Mouse (Mus musculus): ENCODE results near the gene Itga3. TPM values are rescaled to one million over a fixed set of nuclear protein-coding genes. Genes with fewer than 3 reads are reported as not detected.

Gene Itga3
- total and polyA plus RNA-seq, 3 experiments, result 5.8 to 53.0 (median 9.0) TPM

- TF ChIP-seq JUN (IDR thresholded peaks at IDR 0.05; ENCODE audit: insufficient read depth, low read depth, low read length) (no peak), MXI1 (IDR thresholded peaks at IDR 0.05; ENCODE audit: low read depth, low read length) (no peak)
These were observed 513 bp downstream of the Itga3 start (continued) for GRCm38 (mm10) chr11:95076041-95076535.

GRCm38 (mm10) chr11:95075197-95076040, 1.2 kb downstream of the Itga3 start:
- Histone ChIP-seq H3K4me1 (ENCODE audit: control insufficient read depth in 1 of 2, insufficient read depth in 2 of 2) (peaks cover 26 to 64% of the 10 kb centered on the region in 2 experiments), H3K9ac (ENCODE audit: insufficient read depth, low read depth) (peak overlapping the region; percentile 46), H3K27me3 (replicated peaks) (peaks cover 27% of the 10 kb centered on the region), H3K36me3 (replicated peaks in 1 of 2; ENCODE audit: control insufficient read depth in 1 of 2, insufficient read depth in 1 of 2, low read length in 1 of 2) (peaks cover 0 to 12% of the 10 kb centered on the region in 2 experiments), H3K27ac (ENCODE audit: insufficient read depth, low read depth) (no peak overlapping the region; the same call in 1 of the 2 replicates), H3K9me3 (replicated peaks; ENCODE audit: low read length) (no peaks in the 10 kb centered on the region), H3K4me3 (replicated peaks in 1 of 3; ENCODE audit: low read depth in 2 of 3, low read length in 2 of 3, poor library complexity in 1 of 3) (peak overlapping the region; percentile 64 to 82 (median 75)), H3K4me2 (ENCODE audit: insufficient read depth, low read depth, poor library complexity, severe bottlenecking) (peak overlapping the region; percentile 58), H3K79me2 (replicated peaks; ENCODE audit: control insufficient read depth, extremely low read depth, insufficient read depth, poor library complexity, severe bottlenecking) (peaks cover 32% of the 10 kb centered on the region)
- dilution Hi-C loops (cut with MboI; ENCODE audit: extremely low pct_ligation_motif_present, extremely low pct_unique_long_range_greater_than_20kb, low sequenced_read_pairs), result no loop called here
- DNase-seq (ENCODE audit: extremely low read depth), result no peak
- in situ Hi-C loops (cut with MboI; ENCODE audit: low pct_ligation_motif_present, low pct_unique_long_range_greater_than_20kb, low sequenced_read_pairs), result no loop called here
- TF ChIP-seq ZKSCAN1 (IDR thresholded peaks at IDR 0.05; ENCODE audit: borderline replicate concordance, low read depth, low read length), result no peak
- TF ChIP-seq ZNF384 (IDR thresholded peaks at IDR 0.05; ENCODE audit: low read depth, low read length), result no peak
- no peak for TF ChIP-seq USF1 (IDR thresholded peaks at IDR 0.05; ENCODE audit: low read depth, low read length)
- TF ChIP-seq BHLHE40 (IDR thresholded peaks at IDR 0.05; ENCODE audit: low read depth, low read length), result no peak
- TF ChIP-seq MAZ (IDR thresholded peaks at IDR 0.05; ENCODE audit: low read depth, low read length), result peak; percentile 58; the same call in 1 of the 2 replicates
- no peak for TF ChIP-seq JUN (IDR thresholded peaks at IDR 0.05; ENCODE audit: insufficient read depth, low read depth, low read length)
- TF ChIP-seq SIN3A (IDR thresholded peaks at IDR 0.05; ENCODE audit: low read length), result peak; percentile 76; the same call in 1 of the 2 replicates
- TF ChIP-seq MXI1 (IDR thresholded peaks at IDR 0.05; ENCODE audit: low read depth, low read length), result peak; percentile 44; the same call in 1 of the 2 replicates
- TF ChIP-seq IRF4 (IDR thresholded peaks at IDR 0.05; ENCODE audit: low read depth, low read length), result no peak
- peak; percentile 84 for TF ChIP-seq ELF1 (IDR thresholded peaks at IDR 0.05; ENCODE audit: low read depth, low read length)
- TF ChIP-seq UBTF (IDR thresholded peaks at IDR 0.05; ENCODE audit: low read depth, low read length), result no peak
- no peak for TF ChIP-seq ZMIZ1 (IDR thresholded peaks at IDR 0.05; ENCODE audit: low read depth, low read length)
- TF ChIP-seq USF2 (conservative IDR thresholded peaks at IDR 0.05; ENCODE audit: low read depth, low read length), result no peak
- no peak for TF ChIP-seq POLR2AphosphoS2 (IDR thresholded peaks at IDR 0.05; ENCODE audit: low read depth, low read length)
- TF ChIP-seq MAX (IDR thresholded peaks at IDR 0.05; ENCODE audit: low read length), result no peak; the same call in 1 of the 2 replicates
- no peak for TF ChIP-seq RCOR1 (conservative IDR thresholded peaks at IDR 0.05; ENCODE audit: low read depth, low read length)
- TF ChIP-seq NELFE (IDR thresholded peaks at IDR 0.05; ENCODE audit: low read depth, low read length), result peak; percentile 27; the same call in 1 of the 2 replicates
- no peak for TF ChIP-seq MEF2A (IDR thresholded peaks at IDR 0.05; ENCODE audit: borderline replicate concordance, low read depth, low read length)
- peak; percentile 41 for TF ChIP-seq CHD2 (IDR thresholded peaks at IDR 0.05; ENCODE audit: low read length)
- no peak for TF ChIP-seq POLR2A (IDR thresholded peaks at IDR 0.05; ENCODE audit: low read depth, low read length)
- no peak for TF ChIP-seq TBP (conservative IDR thresholded peaks at IDR 0.05; ENCODE audit: low read depth, low read length)
- TF ChIP-seq JUND (conservative IDR thresholded peaks at IDR 0.05; ENCODE audit: low read depth, low read length), result no peak
- no peak for TF ChIP-seq TCF12 (IDR thresholded peaks at IDR 0.05; ENCODE audit: low read depth, low read length)
- no peak for TF ChIP-seq SMC3 (IDR thresholded peaks at IDR 0.05; ENCODE audit: low read depth, low read length)
- TF ChIP-seq MYC (IDR thresholded peaks at IDR 0.05; ENCODE audit: low read depth, low read length), result no peak
- TF ChIP-seq NRF1 (IDR thresholded peaks at IDR 0.05; ENCODE audit: low read depth, low read length), result no peak
- no peak for TF ChIP-seq E2F4 (IDR thresholded peaks at IDR 0.05; ENCODE audit: insufficient replicate concordance, low read depth, low read length)
- TF ChIP-seq CHD1 (IDR thresholded peaks at IDR 0.05; ENCODE audit: low read depth, low read length), result no peak
- peak in 1 of 2 experiments; percentile 54; a peak in 2 of 4 replicates for TF ChIP-seq CTCF (conservative IDR thresholded peaks at IDR 0.05 in 1 of 2, IDR thresholded peaks at IDR 0.05 in 1 of 2; ENCODE audit: low read depth in 2 of 2, low read length in 2 of 2)
- no peak for TF ChIP-seq MAFK (IDR thresholded peaks at IDR 0.05; ENCODE audit: insufficient replicate concordance, low read length)
- TF ChIP-seq KAT2A (IDR thresholded peaks at IDR 0.05; ENCODE audit: insufficient replicate concordance, low read length), result no peak
- TF ChIP-seq GABPA (IDR thresholded peaks at IDR 0.05; ENCODE audit: insufficient replicate concordance, low read depth, low read length), result no peak
- TF ChIP-seq HCFC1 (IDR thresholded peaks at IDR 0.05; ENCODE audit: low read depth, low read length), result peak; percentile 26; the same call in 1 of the 2 replicates
- no peak for TF ChIP-seq PAX5 (IDR thresholded peaks at IDR 0.05; ENCODE audit: low read length)
- no peak for TF ChIP-seq RAD21 (IDR thresholded peaks at IDR 0.05; ENCODE audit: low read depth, low read length)

Data from CH12.LX (cell line).